Mouse (Mus musculus): ENCODE results near the gene Phykpl.
"Not testable (repeated sequence)": the region's sequence is repeated elsewhere in the genome, so short reads cannot be mapped to it uniquely, and the experiment has no call there.

The Phykpl gene

GRCm38 (mm10) chr11:51619409-51620060 is 35.0 kb downstream of the Phykpl start, which contains the start of gene Nhp2:
Gene Nhp2 (plus strand): TSS chr11:51619735.
- peak; percentile 92 to 95 for DNase-seq

GRCm38 (mm10) chr11:51620084-51620483 is 35.5 kb downstream of the Phykpl start:
- no peak for DNase-seq

- no peak for DNase-seq
Observed at GRCm38 (mm10) chr11:51621776-51622175, 37.2 kb downstream of the Phykpl start.

GRCm38 (mm10) chr11:51622971-51623491 is 38.5 kb downstream of the Phykpl start:
- peak in 1 of 2 experiments; percentile 33 for DNase-seq

GRCm38 (mm10) chr11:51625187-51625820 is 40.7 kb downstream of the Phykpl start:
- no peak for DNase-seq

- no peak for DNase-seq
Observed at GRCm38 (mm10) chr11:51627425-51627824, 42.9 kb downstream of the Phykpl start.

- DNase-seq = no peak
Observed at GRCm38 (mm10) chr11:51627907-51628306, 43.4 kb downstream of the Phykpl start.

- no peak for DNase-seq
Observed at GRCm38 (mm10) chr11:51629651-51630314, 45.2 kb downstream of the Phykpl start.

- no peak for DNase-seq
Observed at GRCm38 (mm10) chr11:51632130-51632753, 47.7 kb downstream of the Phykpl start.

- DNase-seq = not testable (repeated sequence)
Observed at GRCm38 (mm10) chr11:51633200-51633599, 48.6 kb downstream of the Phykpl start.

GRCm38 (mm10) chr11:51633721-51634120 is 49.2 kb downstream of the Phykpl start:
- DNase-seq = no peak

- no peak for DNase-seq
Observed at GRCm38 (mm10) chr11:51635127-51635524, 50.6 kb downstream of the Phykpl start.

- peak; percentile 93 to 94 for DNase-seq
Observed at GRCm38 (mm10) chr11:51635525-51636322, 51.2 kb downstream of the Phykpl start, which contains the start of gene Rmnd5b. Gene Rmnd5b (minus strand): TSS chr11:51635896.

- DNase-seq = peak; percentile 61 to 71
Observed at GRCm38 (mm10) chr11:51636323-51636684, 51.7 kb downstream of the Phykpl start.

- peak in 1 of 2 experiments; percentile 29 for DNase-seq
Observed at GRCm38 (mm10) chr11:51637971-51638414, 53.4 kb downstream of the Phykpl start.

- no peak for DNase-seq
Observed at GRCm38 (mm10) chr11:51638497-51638896, 53.9 kb downstream of the Phykpl start.

- DNase-seq = peak in 1 of 2 experiments; percentile 37
Observed at GRCm38 (mm10) chr11:51640748-51641147, 56.2 kb downstream of the Phykpl start.

GRCm38 (mm10) chr11:51643202-51643601 is 58.6 kb downstream of the Phykpl start:
- no peak for DNase-seq

GRCm38 (mm10) chr11:51643761-51644160 is 59.2 kb downstream of the Phykpl start:
- DNase-seq = peak; percentile 59 to 63

GRCm38 (mm10) chr11:51644217-51644616 is 59.7 kb downstream of the Phykpl start:
- DNase-seq = peak in 1 of 2 experiments; percentile 21

GRCm38 (mm10) chr11:51645293-51645692 is 60.7 kb downstream of the Phykpl start:
- peak; percentile 72 to 78 for DNase-seq

- peak in 1 of 2 experiments; percentile 23 for DNase-seq
Observed at GRCm38 (mm10) chr11:51646245-51646644, 61.7 kb downstream of the Phykpl start.

All from cerebellum, postnatal 14 days (tissue).